Mouse (Mus musculus) testis, adult 2 months (tissue): Measurements from ENCODE around the gene Sec1. TPM values are rescaled to one million over a fixed set of nuclear protein-coding genes. Genes with fewer than 3 reads are reported as not detected.

Source experiments
- H3K27ac ChIP-seq: fragments of 200-500 bp; 2 replicates; pipeline ENCODE4 v1.5.1; 2012; ENCODE audit warnings: low read depth, low read length; ENCODE audit not compliant: control insufficient read depth, insufficient read depth
- H3K27me3 ChIP-seq: fragments of 200-500 bp; 2 replicates; pipeline ENCODE4 v1.6.1; 2012; ENCODE audit warnings: mild to moderate bottlenecking, low read length, moderate library complexity; ENCODE audit not compliant: control insufficient read depth, insufficient read depth
- H3K36me3 ChIP-seq: fragments of 200-500 bp; 2 replicates; pipeline ENCODE4 v1.6.1; 2012; ENCODE audit warnings: mild to moderate bottlenecking, low read length; ENCODE audit not compliant: control insufficient read depth, insufficient read depth
- H3K4me1 ChIP-seq: fragments of 200-500 bp; 2 replicates; pipeline ENCODE4 v1.6.1; 2012; ENCODE audit warnings: low read length; ENCODE audit not compliant: control insufficient read depth, insufficient read depth
- H3K4me3 ChIP-seq: fragments of 200-500 bp; 2 replicates; pipeline ENCODE4 v1.5.1; 2012; ENCODE audit warnings: low read depth, mild to moderate bottlenecking, low read length, moderate library complexity, mixed read lengths; ENCODE audit not compliant: control insufficient read depth
- CTCF ChIP-seq: fragments of 200-500 bp; IDR thresholded peaks from 2 replicates; pipeline ENCODE4 v1.5.1; 2012; ENCODE audit warnings: low read depth, mild to moderate bottlenecking, inconsistent platforms, low read length, moderate library complexity; ENCODE audit not compliant: control insufficient read depth, insufficient read depth, insufficient replicate concordance
- POLR2A ChIP-seq: fragments of 200-500 bp; IDR thresholded peaks from 2 replicates; pipeline ENCODE4 v1.6.1; 2012; ENCODE audit warnings: low read depth, mild to moderate bottlenecking, inconsistent platforms, low read length, moderate library complexity; ENCODE audit not compliant: control insufficient read depth
- polyA plus RNA-seq: library from polyadenylated mRNA; depleted of rRNA; stranded (reverse); fragments of >200 nt; gene quantifications from 2 replicates; pipeline ENCODE4 v1.2.3, GENCODE M21; 2012

Sec1 gene
- polyA plus RNA-seq, 1 experiment = 61.0 TPM

DNA sequence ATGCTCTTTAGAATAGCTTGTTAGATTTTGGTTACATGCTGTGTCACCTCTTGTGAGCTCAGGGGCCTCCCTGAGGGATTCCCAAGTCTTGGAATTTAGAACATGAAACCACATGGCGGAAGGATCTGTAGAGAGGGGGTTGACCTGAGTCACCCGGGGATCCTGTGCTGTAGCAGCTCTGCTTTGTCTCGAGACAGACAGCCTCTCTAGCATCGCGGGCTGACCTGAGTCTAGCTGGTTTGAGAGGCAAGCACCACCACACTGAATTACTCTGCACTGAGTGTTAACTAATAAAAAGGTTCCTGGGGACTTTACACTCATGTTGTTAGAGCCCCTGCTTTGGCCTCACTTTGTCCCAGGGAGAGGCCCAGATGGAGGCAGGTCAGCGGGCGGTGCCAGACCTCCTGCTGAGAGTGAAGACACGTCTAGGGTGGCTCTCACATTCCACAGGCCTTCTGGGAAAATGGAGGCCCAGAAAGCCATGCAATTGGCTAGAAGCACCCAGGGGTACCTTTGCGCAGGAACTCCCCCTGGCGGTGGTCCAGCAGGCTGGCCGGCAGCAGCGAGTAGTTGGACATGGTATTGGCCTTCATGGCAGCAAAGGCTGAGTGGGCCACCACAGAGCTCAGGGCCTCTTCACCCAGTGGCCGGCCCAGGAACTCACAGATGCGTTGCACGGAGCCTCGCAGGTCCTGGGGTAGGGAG lies 36.7 kb upstream of the Sec1 start:
- Histone ChIP-seq H3K4me3 (no peak overlapping the region), H3K36me3 (no peaks in the 10 kb centered on the region), H3K4me1 (peaks cover 3% of the 10 kb centered on the region), H3K27me3 (no peaks in the 10 kb centered on the region), H3K27ac (no peak overlapping the region)
- TF ChIP-seq CTCF (peak; percentile 21; the same call in 1 of the 2 replicates), POLR2A (no peak)

DNA sequence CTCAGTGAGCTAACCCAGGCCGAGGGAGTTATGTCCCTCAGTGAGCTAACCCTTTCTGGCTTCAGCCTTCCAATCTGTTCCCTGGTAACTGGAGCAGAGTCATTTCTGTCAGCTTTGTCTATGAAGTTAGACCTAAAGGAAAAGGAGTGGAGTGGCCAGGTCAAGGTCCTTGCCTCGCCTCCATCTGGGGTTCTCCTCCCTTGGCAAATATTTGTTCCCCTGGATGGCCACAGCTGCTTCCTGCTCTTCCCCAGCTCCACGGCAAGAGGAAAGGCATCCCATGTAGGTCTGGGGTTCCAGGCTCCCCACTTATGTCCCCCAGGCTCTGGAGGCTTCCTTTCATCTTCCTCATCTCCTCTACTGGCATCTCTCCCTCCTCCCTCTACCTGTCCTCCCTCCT lies 33.4 kb upstream of the Sec1 start:
- Histone ChIP-seq H3K4me1 (peaks cover 5% of the 10 kb centered on the region), H3K27ac (no peak overlapping the region), H3K36me3 (no peaks in the 10 kb centered on the region), H3K27me3 (no peaks in the 10 kb centered on the region), H3K4me3 (peak overlapping the region; percentile 80)
- no peak for TF ChIP-seq POLR2A
- no peak for TF ChIP-seq CTCF

- H3K36me3 ChIP-seq = no peaks in the 10 kb centered on the region
- no peaks in the 10 kb centered on the region for H3K27me3 ChIP-seq
- TF ChIP-seq POLR2A = no peak
- no peak for TF ChIP-seq CTCF
- peak overlapping the region; percentile 80 for H3K4me3 ChIP-seq
- peaks cover 3% of the 10 kb centered on the region for H3K4me1 ChIP-seq
- H3K27ac ChIP-seq = no peak overlapping the region
These were observed 32.2 kb upstream of the Sec1 start for GRCm38 (mm10) chr7:45726419-45726818.

- Histone ChIP-seq H3K27me3 (no peaks in the 10 kb centered on the region), H3K4me3 (peak within 1 kb of the TSS; percentile 80), H3K4me1 (peaks cover 3% of the 10 kb centered on the region), H3K36me3 (no peaks in the 10 kb centered on the region), H3K27ac (peak within 1 kb of the TSS; percentile 51)
- peak; percentile 79; the same call in 1 of the 2 replicates for TF ChIP-seq POLR2A
- TF ChIP-seq CTCF = no peak
These were observed 31.5 kb upstream of the Sec1 start, which contains the start of gene Spaca4 for GRCm38 (mm10) chr7:45725713-45726112. Gene Spaca4, minus strand, starts transcription at chr7:45725813.

DNA sequence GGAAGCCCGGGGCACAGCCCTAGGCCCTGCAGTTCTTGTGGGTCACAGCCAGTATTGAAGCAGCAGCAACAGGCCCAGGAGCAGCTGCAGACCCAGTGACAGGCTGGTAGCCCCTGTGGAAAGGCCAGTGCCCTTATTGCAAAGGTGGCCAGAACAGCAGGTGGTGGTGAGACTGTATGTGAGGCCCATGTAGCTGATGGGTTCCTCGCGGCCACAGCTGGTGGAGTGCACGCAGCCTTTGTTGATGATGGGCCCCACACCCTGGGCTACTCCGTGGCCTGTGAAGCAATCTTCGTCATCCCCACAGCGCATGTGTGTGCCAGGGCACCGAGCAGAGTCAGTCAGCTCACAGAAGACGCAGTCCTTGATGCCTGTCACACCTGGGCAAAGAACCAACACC lies 30.9 kb upstream of the Sec1 start:
- Histone ChIP-seq H3K4me3 (peak overlapping the region; percentile 80), H3K27ac (peak overlapping the region; percentile 51), H3K4me1 (peaks cover 3% of the 10 kb centered on the region), H3K27me3 (no peaks in the 10 kb centered on the region), H3K36me3 (no peaks in the 10 kb centered on the region)
- no peak for TF ChIP-seq POLR2A
- no peak for TF ChIP-seq CTCF

- no peak for TF ChIP-seq POLR2A
- no peak for TF ChIP-seq CTCF
- Histone ChIP-seq H3K4me1 (peaks cover 6% of the 10 kb centered on the region), H3K27me3 (no peaks in the 10 kb centered on the region), H3K27ac (no peak overlapping the region), H3K4me3 (peak overlapping the region; percentile 80), H3K36me3 (no peaks in the 10 kb centered on the region)
These were observed 29.6 kb upstream of the Sec1 start for GRCm38 (mm10) chr7:45723781-45724180.

- peak overlapping the region; percentile 80 for H3K4me3 ChIP-seq
- no peaks in the 10 kb centered on the region for H3K27me3 ChIP-seq
- TF ChIP-seq POLR2A (no peak), CTCF (no peak)
- H3K27ac ChIP-seq = no peak overlapping the region
- peaks cover 6% of the 10 kb centered on the region for H3K4me1 ChIP-seq
- no peaks in the 10 kb centered on the region for H3K36me3 ChIP-seq
These were observed 29.1 kb upstream of the Sec1 start for GRCm38 (mm10) chr7:45723301-45723700.
